Mouse (Mus musculus) adrenal gland, adult 2 months (tissue): ENCODE measurements around the gene Gprc5a. TPM values are rescaled to one million over a fixed set of nuclear protein-coding genes. Genes with fewer than 3 reads are reported as not detected.
A peak's percentile ranks its signal among the peaks of the same experiment; 100 is the strongest.

Experiments
- DNase-seq: peaks from one replicate; pipeline ENCODE4 v3.0.0; 2021
- polyA plus RNA-seq: library from polyadenylated mRNA; depleted of rRNA; stranded (reverse); fragments of >200 nt; gene quantifications from 2 replicates; pipeline ENCODE4 v1.2.3, GENCODE M21; 2012
- total RNA-seq, 2 experiments: library from RNA; stranded (reverse); gene quantifications; 2 replicates each; pipeline ENCODE4 v1.2.3; 2021

Gprc5a gene
- total and polyA plus RNA-seq, 3 experiments: 0.27 to 1.0 (median 0.55) TPM

GRCm38 (mm10) chr6:135074405-135074947 lies 9.0 kb downstream of the Gprc5a start:
- no peak for DNase-seq

- DNase-seq: no peak
Measured at GRCm38 (mm10) chr6:135076202-135076601, 10.8 kb downstream of the Gprc5a start.

DNA sequence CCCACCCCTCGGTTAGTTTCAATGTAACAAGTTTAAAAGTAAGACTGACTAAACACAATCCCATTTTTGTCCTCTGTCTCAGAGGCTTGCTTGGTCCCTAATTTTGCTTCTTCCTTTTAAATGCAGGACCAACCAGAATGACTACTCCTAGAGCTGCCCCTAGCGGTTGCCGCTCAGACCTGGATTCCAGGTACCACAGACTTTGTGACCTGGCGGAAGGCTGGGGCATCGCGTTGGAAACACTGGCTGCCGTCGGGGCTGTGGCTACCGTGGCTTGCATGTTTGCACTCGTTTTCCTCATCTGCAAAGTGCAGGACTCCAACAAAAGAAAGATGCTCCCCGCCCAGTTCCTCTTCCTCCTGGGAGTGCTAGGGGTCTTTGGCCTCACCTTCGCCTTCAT lies 13.0 kb downstream of the Gprc5a start:
- no peak for DNase-seq

DNA sequence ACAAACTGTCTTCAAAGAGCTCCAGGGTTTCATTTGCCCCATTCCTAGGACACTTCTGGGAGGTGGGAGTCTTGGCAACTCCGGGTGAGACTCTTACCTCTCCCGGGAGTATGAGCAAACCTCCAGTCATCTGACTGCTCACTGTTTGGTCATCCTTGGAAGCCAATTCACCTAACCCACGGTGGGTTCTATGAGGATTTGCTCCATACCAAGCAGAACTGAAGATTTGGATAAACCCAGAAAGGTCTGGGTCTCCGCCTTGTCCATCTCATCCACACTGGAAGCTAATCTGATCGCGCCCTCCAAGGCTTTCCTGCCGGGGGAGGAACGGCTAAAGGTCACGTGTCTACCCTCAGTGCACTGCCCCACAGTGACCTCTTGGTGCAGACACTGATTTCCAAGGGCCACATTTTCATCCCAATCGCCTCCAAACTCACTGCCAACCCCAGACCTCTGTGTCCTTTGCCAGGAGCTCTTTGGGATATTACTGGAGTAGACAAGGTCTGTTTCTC lies 18.6 kb downstream of the Gprc5a start:
- DNase-seq: no peak

GRCm38 (mm10) chr6:135085703-135086102 lies 20.3 kb downstream of the Gprc5a start:
- DNase-seq: no peak

- DNase-seq: peak; percentile 62
Measured at GRCm38 (mm10) chr6:135087721-135088451, 22.4 kb downstream of the Gprc5a start.

DNA sequence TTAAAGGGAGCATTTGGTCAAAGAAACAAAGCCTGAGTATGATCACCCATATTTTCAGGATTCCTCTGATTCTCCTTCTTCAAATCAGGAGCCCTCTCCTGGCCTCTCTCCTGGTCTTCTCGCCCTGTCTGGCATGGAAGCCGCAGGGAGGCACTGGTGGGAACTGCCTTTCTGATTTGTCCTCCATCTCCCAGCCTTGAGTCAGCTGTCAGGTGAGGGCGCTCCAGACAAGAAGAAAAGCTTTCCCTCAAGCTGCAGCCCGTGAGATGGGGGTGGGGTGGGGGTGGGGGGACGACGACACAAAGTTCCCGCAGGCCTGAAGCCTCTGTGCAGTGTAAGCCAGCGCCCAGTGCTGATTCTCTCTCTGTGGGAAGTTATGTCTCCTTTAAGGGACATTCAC lies 24.3 kb downstream of the Gprc5a start:
- no peak for DNase-seq

- no peak for DNase-seq
Measured at GRCm38 (mm10) chr6:135090661-135091060, 25.2 kb downstream of the Gprc5a start.

DNA sequence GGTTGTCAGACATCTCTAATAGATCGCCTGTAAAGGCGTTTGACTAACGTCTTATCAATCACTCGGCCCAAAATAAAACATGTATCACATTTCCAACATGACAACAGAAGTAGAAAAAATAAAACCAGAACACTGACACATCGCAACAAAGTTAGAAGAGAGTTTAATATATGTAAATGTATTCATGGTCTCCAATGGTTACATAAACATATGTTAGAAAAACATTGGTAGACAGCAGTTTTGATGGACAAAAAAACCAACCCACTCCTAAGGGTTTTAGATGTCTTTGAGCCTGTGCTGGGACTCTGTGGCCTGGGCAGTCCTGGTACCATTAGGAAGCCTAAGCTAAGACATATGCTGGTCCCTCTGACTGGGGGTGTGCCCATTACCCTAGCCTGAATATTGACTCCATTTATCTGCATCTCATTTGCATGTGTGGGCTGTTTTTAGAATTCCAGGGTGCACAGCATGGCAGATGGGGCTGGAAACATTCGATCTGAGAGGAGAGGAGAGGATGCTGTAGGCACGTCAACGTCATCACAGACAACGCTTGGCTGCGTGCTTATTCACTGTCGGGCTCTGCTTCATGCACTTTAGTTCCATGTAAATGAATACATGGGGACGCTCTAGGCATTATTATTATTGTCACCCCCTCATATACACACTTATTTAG lies 27.5 kb downstream of the Gprc5a start:
- no peak for DNase-seq

DNA sequence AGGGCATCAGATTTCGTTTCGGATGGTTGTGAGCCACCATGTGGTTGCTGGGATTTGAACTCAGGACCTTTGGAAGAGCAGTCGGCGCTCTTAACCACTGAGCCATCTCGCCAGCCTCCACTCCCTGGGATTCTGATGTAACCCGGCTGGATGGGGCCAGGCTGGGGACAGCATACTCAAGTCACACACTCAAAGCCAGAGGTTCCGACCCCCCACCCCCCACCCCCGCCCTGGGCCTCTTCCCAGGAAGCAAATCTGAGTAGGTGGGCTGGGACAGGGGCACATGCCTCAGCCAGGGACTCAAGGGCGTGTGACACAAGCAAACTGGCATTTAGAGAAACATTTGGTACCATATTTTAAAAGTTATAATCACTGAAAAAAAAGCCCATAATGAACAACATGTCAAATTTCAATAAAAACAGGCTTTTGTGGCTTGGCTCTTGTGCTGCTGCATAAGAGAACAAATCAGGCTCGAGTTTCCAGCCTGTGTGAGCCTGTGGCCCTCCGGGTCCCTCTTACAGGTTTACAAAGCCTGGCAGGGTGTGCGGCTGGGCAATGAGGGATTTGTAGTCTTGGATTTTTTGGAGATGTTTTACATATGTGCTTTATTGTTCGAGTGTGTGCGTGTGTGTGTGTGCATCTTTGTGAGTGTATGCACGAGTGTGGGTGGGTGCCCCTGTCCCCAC lies 35.5 kb downstream of the Gprc5a start:
- DNase-seq: no peak

DNA sequence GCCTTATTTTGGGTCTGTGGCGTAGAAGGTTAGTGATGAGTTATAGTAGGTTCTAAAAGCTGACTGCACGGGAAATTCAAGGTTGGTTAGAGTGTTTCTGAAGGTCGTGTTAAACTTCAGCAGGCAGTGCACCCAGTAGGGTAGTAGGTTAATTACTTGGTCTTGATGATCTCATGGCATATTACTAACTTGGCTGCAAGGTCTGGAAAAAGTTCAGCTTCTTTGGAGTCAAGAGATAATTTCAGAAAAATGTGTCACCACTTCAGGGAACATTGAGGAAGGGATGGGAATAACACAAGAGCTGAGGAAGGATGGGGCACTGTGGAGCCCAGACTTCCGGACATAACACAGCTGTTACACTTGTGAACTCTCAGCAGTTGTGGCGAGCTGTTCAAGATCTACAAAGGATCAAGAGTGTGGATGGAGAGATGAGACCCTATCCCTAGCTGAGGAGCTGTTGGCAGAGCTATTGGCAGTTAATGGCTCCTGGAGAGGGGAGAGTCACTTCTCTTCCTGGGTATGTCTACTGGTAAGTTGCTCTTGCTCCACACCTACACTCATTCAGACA lies 37.4 kb downstream of the Gprc5a start:
- DNase-seq: peak; percentile 66

GRCm38 (mm10) chr6:135107014-135107413 lies 41.6 kb downstream of the Gprc5a start:
- no peak for DNase-seq

GRCm38 (mm10) chr6:135112411-135113113 lies 47.1 kb downstream of the Gprc5a start:
- DNase-seq: peak; percentile 44

- DNase-seq: no peak
Measured at GRCm38 (mm10) chr6:135113114-135113436, 47.6 kb downstream of the Gprc5a start.

DNA sequence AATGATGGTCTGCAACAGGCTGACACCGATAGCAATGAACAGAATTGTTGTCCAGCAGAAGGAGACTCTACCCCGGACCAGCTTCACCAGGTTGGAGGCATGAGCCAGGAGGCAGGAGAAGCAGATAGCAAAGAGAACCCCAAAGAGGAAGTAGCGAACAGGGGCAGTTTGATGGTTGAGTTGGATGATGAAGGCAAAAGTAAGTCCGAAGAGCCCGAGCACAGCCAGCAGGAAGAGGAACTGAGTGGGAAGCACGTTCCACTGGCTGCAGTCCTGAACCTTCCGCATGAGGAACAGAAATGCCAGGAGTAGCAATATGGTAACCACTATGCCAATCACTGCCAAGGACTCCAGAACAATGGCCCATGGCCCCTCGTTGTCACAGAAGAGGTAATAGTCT lies 51.0 kb downstream of the Gprc5a start:
- DNase-seq: no peak

- DNase-seq: no peak
Measured at GRCm38 (mm10) chr6:135118183-135118582, 52.7 kb downstream of the Gprc5a start, which contains the start of gene Gprc5d. TSS of gene Gprc5d (minus strand) at chr6:135118283.

GRCm38 (mm10) chr6:135124755-135125380 lies 59.4 kb downstream of the Gprc5a start:
- DNase-seq: no peak

DNA sequence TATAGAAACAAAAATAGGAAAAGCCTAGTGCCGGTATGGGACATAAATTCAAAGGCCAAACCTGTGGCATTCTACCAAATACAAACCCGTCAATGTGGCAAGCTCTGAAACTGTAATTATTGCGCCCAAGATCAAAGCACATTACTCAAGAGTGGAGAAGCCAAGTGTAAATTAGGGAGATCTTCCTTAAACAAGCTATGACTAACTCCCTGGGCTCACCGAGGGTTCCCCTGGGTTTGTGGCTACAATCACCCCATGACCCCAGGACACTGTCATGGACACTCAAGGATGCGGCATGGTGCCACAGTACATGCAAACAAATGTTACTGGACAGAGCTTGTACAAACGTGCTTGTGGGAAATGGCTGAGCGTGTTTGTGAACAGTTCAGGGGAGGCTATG lies 67.6 kb downstream of the Gprc5a start:
- no peak for DNase-seq

- DNase-seq: no peak
Measured at GRCm38 (mm10) chr6:135133486-135133885, 68.0 kb downstream of the Gprc5a start.
